Mouse (Mus musculus): ENCODE results near the gene Edem3.
A peak's percentile ranks its signal among the peaks of the same experiment; 100 is the strongest.
"Not testable (repeated sequence)": the region's sequence is repeated elsewhere in the genome, so short reads cannot be mapped to it uniquely, and the experiment has no call there.

Edem3 gene

DNA sequence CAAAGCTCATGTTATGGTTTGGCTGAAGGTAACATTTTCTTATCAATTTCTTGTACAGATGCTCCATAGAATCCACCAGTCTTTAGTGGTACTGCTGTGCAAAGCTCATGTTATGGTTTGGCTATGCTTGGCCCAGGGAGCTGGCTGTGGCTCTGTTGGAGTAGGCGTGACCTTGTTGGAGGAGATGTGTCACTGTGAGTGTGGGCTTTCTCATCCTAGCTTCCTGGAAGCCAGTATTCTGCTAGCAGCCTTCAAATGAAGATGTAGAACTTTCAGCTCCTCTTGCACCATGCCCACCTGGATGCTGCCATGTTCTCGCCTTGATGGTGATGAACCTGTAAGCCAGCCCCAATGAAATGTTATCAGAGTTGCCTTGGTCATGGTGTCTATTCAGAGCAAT lies 5.3 kb upstream of the Edem3 start:
- DNase-seq (ENCODE audit: low read depth, low spot score), result not testable (repeated sequence)

DNA sequence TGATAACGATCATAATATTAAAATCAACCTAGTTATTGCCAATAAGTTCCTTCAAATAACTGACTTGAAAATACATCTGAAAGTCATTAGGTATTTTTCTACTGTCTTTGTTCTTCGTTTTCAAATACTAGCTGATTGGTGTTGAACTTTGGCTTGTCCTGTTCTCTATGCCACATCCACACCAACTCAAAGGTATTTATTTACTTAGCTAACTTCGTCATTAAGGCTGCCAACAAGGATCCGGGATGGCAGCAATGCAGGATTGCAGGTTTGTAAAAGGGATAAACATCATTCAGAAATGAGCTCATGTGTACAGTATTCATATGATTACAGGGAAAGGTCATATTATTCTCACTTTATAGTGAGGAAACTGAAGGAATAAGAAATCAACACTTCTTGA lies 2.2 kb upstream of the Edem3 start:
- no peak for DNase-seq (ENCODE audit: low read depth, low spot score)

DNA sequence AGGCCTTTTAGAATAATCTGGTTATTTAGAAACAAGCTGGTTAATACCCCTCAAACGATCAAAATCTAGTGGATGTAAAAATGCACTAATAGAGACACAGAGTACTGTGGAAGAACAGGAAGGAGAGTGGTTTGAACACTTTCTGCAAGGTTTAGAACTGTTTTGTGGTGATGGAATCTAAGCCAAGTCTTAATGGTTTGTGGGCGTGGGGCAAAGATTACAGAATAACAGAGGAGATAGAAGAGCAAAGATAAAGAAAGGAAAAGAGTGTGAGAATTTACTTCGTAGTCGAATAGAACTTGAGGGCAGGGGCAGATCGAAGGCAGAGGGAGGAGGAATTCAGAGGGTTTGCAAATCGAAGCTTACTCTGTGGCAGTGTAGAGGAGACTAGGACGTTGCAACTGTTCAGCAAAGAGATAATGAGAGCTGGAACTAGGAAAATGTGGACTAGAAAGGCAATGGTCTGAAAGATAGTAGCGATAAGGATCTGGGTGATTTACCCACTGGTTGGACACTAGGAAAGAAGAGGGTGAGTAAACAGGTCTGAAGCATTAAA lies 1.7 kb upstream of the Edem3 start:
- no peak for DNase-seq (ENCODE audit: low read depth, low spot score)

DNA sequence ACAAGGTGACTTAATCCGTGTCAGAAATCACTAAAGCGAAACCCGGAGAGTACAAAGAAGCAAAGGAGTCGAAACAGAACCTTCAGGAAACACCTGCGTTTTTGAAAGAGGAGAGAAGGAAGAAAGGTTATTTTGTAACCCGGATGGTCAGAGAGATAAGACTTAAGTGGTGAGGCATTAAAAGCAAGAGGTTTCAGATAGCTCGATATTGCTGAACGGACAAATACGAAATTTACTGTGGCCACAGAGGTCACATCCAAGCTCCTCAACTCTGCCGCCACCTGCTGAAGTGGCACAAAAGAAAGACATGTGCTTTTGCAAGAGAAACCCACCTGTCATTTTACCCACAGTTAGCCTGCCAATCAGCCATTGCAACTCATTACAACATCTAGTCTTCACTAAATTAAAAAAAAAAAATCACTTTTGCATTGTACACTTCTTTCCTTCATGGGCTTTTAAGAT lies 1.1 kb upstream of the Edem3 start:
- no peak for DNase-seq (ENCODE audit: low read depth, low spot score)

DNA sequence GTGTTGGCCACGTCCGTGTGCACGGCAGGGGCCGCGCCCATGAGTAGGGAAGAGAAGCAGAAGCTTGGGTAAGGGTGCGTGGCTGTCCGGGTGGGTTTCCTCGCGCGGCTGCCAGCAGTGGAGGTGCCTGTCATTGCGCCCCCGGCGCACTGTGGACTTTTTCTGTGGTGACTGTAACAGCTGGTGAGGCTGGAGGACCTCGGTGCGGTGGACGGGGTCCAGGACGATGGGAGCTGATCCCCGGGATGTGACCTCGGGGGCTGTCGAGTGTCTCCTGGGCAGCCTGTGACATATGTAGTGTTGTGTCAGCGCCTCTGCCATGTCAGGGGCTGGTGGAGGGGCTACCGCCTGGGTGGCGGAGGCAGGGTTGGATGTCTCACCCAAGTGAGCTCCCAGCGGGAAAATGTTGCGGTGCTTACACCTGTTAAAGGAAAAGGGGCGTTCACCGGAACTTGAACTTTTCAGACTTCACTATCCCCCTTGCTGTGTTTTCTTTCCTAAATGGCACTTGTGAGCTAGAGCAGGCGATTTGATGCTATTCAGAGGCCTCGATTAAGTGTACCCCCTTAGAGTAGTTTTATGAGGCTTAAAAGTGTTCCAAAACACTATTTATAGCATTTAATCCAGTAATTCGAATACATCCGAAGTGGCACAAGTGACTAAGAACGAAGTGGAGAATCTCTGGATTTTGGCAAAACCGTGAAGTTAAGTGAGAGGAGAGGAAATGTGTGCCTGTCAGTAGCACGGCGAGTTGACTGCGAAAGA lies 671 bp downstream of the Edem3 start:
- no peak for DNase-seq (ENCODE audit: low read depth, low spot score)

DNA sequence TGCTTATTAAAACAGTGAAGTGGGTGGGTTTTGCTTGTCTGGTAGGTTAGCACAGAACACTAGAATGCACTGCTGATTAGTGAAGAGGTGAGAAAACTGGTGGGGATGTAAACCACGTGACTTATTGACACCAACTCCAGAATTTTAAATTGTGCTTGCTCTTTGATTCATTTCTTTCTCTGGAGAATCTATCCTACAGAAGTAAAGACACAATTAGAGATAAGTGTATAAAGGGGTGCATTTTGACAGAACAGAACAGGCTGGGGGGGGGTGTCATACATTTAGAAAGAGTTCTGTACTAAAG lies 1.2 kb downstream of the Edem3 start:
- no peak for DNase-seq (ENCODE audit: low read depth, low spot score)

DNA sequence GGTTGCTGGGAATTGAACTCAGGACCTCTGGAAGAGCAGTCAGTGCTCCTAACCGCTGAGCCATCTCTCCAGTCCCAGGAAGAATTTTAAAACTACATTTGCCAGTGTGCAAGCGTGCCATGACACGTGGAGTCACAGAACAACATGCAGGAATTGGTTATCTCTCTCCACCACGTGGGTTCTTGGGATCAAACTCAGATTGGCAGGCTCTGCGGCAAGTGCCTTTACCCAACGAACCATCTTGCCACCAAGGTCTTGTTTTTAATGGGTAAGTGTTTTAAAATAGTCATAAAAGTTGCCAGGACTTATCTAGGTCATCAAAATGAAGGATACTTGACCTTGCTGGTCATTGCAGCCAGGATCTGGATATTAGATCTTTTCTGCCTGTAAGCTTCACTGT lies 3.1 kb downstream of the Edem3 start:
- DNase-seq (ENCODE audit: low read depth, low spot score), result no peak

DNA sequence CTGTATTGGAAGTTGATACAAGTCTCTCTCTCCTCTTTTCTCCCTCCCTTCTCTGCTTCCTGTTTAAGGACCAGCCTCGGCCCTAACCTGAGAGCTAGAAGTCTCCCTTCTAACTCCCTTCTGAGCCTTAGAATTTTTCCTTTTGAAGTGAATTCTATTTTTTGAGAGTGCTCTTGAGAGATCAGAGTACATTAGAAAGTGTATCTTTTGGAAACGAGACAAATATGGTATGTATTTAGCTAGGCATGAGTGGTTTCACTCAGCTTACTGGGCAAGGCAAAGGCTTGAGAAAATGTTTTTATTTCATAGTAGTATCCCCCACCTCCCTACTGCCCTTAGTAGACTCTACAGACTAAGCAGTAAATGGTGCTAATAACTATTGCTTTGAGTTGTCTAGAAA lies 3.8 kb downstream of the Edem3 start:
- DNase-seq (ENCODE audit: low read depth, low spot score), result no peak

DNA sequence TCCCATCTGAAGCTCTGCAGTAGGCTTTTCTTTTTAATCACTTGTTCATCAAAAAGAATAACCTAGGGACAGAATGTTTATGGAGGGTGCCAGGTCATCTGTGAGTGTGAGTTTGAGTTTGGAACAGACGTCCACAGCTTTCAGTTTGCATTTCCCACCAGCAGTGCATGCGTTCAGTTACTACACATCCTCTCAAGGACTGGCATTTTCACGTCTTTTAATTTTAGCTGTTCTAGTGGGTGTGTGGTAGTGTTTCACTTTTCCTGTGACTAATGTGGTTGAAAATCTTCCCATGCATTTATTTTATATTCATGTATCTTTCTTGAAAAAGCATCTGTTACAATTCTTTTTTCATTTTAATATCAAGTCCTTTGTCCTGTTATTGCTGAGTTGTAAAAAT lies 9.1 kb downstream of the Edem3 start:
- DNase-seq (ENCODE audit: low read depth, low spot score), result no peak

DNA sequence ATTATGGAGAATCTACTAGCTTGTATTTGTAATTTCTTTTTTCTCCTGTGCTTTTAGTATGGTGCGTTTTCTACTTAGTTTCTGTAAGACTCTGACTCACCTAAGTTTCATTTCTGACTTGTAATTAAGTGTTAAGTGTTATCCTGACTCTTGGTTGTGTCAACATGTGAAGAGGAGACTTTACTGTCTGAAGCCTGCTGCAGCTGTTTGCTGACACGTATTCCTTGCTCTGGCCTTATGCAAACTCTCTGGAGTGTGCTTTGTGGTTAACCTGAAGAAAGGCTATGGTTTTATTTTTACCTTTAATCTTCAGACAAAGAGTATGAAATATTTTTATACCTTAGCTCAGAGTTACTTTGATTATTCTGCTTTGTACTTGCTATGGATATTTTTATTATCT lies 11.0 kb downstream of the Edem3 start:
- DNase-seq (ENCODE audit: low read depth, low spot score), result no peak

DNA sequence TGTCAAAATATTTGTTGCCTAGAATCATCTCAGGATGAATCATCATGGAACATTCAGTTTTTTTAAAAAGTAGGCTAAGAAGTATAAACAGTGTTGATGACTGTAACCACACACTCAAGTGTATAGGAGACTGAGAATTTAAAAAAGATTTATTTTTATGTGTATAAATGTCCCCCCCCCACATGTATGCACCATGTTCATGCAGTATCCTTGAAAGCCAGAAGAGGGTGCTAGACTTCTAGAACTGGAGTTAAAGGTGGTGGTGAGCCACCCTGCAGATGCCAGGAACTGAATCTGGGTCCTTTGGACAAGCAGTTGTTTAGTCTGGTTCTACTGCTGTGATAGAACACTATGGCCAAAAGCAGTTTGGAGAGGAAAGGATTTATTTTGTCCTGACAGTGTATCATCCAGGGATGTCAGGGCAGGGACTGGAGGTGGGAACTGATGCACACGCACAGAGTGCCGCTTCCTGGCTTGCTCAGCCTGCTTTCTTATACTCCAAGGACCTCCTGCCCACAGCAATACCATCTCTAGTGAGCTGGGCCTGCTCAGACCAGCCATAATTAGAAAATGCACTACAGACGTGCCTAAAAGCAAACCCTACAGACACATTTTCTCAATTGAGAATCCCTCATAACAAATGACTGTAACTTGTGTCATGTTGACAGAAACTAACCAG lies 11.9 kb downstream of the Edem3 start:
- DNase-seq (ENCODE audit: low read depth, low spot score), result no peak

DNA sequence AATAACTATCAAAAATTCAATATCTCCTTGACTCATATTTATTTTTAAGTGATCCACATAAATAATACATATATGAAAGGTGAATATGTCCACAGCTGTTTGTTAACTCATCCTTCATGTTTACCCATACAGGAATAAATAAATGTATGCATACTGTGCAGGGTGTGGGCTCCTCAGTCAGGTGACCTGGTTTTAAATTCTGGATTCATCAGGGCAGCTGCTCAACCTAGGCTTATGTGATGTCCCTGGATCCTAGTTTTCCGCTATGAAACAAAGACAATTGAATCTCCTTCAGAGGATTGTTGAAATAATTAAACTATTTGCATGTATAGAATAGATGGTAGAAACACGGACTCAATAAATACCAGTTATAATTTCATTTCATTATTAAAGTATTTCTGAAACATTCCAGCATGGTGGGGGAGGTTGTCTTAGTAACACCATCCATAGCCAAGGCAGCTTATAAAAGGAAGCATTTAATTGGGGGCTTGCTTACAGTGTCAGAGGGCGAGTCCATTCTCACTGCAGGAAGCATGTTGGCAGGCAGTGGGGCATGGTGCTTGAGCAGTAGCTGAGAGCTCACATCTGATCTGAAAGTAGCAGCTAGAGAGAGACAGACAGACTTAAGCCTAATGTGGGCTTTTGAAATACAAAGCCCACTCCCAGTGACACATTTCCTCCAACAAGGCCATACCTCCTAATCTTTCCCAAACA lies 14.2 kb downstream of the Edem3 start:
- DNase-seq (ENCODE audit: low read depth, low spot score), result peak; percentile 4

DNA sequence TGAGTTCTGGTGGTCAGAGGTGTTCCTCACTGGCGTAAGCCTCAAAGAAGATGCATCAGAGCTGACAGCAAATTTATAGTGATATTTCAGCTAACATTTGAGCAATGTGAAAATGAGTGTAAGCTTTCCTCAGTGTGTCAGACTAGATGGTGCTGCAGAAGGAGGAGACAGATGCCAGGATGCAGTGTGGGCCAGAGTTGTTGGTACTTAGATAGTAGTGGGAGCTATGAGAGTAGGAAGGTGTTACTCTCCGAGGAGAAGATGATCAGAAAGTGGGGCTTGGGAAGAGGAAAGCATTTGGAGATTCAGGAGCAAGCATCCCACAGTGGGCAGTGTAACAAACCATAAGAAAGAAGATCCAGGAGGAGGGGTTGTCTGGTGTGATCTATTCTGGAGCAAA lies 22.4 kb downstream of the Edem3 start:
- no peak for DNase-seq (ENCODE audit: low read depth, low spot score)

DNA sequence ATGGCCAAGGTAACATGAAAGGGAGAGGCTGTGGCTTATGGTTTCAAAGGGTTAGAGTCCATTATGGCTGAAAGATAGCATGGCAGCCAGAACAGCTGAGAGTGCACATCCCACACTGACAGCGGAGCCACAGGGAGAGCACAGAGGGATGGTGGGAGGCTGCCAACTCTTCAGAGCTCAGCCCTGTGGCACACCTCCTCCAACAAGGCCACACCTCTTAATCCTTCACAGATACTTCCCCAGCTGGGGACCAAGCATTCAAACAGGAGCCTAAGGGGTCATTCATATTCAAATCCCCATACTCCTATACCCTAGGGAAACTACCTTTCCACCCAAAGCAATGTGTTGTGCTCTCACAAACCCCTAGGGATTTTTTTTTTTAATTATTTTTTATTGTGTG lies 23.4 kb downstream of the Edem3 start:
- no peak for DNase-seq (ENCODE audit: low read depth, low spot score)

DNA sequence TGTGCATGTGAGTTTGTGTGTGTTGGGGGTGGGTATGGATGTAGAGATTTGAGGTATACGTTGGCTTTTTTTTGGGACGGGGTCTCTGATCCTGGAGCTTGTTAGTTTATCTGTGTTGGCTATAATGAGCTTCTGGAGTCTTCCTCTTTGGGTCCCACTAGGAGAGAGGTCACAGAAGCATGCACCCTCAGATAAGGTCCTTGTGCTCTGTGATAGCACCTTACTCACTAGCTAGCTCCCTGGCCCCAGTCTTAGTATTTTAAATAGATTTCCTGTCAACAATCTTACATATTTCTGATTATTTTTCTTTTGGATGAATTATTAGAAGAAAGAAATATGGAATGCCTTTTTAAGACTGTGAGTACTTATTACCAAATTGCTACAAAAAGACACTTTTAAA lies 24.1 kb downstream of the Edem3 start:
- no peak for DNase-seq (ENCODE audit: low read depth, low spot score)

DNA sequence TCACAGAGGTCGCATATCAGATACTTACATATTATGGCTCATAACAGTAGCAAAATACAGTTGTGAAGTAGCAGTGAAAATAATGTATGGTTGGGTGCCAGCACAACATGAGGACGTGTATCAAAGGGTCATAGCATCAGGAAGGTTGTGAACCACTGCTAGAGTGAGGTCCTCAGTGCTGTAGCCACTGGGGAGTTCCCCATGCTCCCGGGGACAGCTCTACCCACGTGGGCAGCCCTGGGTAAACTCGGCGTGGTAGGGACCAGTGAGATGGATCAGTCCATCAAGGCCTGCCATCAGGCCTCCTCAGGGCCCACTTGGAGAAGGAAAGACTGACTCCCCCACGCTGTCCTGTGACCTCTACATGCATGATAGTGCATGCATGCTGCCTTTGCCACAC lies 26.3 kb downstream of the Edem3 start:
- no peak for DNase-seq (ENCODE audit: low read depth, low spot score)

DNA sequence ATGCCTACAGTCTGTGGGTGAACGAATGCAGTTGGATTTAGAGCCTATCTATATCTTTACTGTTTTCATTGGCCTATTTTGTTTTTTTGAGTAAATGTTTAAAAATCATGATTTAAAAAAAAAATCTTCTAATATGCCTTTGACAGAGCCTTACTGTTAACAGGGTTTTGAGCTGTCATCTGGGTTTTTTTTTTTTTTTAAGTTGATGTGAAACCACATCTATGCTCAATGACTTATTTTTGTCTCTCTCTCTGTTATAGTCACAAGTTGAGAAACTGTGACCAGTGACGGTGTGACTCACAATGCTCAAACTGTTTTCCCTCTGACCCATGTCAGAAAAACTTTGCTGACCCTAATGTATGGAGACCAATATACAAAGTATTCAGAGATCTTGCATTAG lies 28.2 kb downstream of the Edem3 start:
- DNase-seq (ENCODE audit: low read depth, low spot score), result no peak

DNA sequence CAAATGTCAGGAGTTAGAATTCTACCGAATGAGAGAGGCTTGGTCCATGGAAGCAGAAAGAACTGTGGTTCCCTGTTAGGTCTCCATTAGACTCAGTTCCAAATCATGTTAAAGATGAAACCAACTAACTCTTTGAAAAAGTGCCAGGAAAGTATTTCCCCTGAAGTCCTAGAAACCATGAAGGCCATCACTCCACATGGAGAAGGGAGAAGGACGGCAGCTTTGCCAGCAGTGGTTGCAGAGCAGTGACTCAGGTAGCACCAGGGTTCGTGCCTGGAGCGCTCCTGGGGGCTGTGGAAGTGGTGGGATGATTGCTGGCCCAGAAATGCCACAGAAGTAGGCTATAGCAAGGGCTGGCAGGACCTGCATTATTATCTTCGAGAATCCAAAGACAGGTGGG lies 31.2 kb downstream of the Edem3 start:
- DNase-seq (ENCODE audit: low read depth, low spot score), result no peak

DNA sequence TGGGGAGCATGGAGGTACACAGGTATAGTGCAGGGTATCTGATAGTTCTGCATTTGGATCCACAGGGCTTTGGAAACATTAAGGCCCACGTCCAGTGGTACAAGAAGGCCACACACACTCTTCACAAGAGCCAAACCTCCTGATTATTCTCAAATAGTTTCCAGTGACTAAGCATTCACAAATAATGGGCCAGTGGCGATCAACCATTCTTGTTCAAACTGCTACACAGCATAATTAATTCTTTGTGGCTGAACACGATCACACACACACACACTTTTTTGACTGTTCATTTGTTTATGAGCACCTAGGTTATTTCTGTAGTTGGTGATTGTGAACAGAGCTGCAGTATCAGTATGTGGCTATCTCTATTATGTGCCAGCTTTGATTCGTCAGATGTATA lies 34.0 kb downstream of the Edem3 start:
- DNase-seq (ENCODE audit: low read depth, low spot score), result no peak

DNA sequence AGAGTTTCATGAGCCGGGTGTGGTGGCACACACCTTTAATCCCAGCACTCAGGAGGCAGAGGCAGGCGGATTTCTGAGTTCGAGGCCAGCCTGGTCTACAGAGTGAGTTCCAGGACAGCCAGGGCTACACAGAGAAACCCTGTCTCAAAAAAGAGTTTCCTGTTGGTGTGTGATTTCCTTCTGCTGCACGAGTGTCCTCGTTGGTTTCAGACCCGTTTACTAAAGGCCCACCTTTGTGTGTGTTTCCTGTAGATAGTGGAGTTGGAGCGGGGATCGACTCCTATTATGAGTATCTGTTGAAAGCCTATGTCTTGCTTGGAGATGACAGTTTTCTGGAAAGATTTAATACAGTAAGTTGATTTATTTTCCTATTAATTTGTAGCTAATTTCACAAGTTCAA lies 36.9 kb downstream of the Edem3 start:
- DNase-seq (ENCODE audit: low read depth, low spot score), result not testable (repeated sequence)

DNA sequence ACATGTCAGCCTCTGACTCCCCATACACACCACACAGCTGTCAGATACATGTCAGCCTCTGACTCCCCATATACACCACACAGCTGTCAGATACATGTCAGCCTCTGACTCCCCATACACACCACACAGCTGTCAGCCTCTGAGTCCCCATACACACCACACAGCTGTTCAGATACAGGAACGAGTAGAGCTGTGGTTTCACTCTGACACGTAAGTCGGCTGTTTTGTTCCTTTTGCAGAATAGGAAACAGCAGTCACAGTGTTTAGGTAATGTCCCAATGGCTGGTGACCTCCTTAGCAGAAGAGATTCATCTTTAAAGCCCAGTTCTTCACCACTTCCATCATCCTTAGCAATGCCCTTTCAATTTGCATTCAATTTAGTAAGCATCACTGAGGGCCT lies 47.6 kb downstream of the Edem3 start:
- DNase-seq (ENCODE audit: low read depth, low spot score), result not testable (repeated sequence)

DNA sequence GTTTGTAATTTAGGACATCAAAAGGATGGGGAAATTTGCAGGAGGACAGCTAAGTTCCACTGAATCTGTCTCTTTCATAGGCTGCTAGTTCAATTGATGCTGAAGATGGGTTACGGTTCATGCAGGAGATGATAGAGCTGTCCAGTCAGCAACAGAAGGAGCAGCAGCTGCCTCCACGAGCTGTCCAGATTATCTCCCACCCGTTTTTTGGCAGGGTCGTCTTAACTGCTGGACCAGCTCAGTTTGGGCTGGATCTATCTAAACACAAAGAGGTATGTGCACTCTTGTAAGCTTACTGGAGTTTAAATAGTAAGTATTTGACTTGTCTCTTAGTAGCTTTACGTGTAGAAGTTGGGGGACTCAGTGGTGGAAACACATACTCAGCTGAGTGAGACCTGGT lies 52.1 kb downstream of the Edem3 start:
- no peak for DNase-seq (ENCODE audit: low read depth, low spot score)

All from mesoderm, embryonic 11.5 days (tissue).